Mouse (Mus musculus): Measurements from ENCODE around the gene Vmn1r213.

Vmn1r213 gene

GRCm38 (mm10) chr13:23007356-23007755, at the start of gene Vmn1r213:
Gene Vmn1r213 (plus strand): TSS chr13:23007656.
- DNase-seq (ENCODE audit: low read depth, low spot score): no peak

GRCm38 (mm10) chr13:22990214-22990891, 17.1 kb upstream of the Vmn1r213 start:
- DNase-seq (ENCODE audit: low read depth, low spot score): no peak

- no peak for DNase-seq (ENCODE audit: low read depth, low spot score)
Measured at GRCm38 (mm10) chr13:22992178-22992700, 15.2 kb upstream of the Vmn1r213 start.

GRCm38 (mm10) chr13:22992721-22993120, 14.7 kb upstream of the Vmn1r213 start:
- no peak for DNase-seq (ENCODE audit: low read depth, low spot score)

GRCm38 (mm10) chr13:23018158-23018557, 10.7 kb downstream of the Vmn1r213 start:
- no peak for DNase-seq (ENCODE audit: low read depth, low spot score)

GRCm38 (mm10) chr13:23024812-23025211, 17.4 kb downstream of the Vmn1r213 start:
- DNase-seq (ENCODE audit: low read depth, low spot score): no peak

- DNase-seq (ENCODE audit: low read depth, low spot score): no peak
Measured at GRCm38 (mm10) chr13:23030118-23030517, 22.7 kb downstream of the Vmn1r213 start, which contains the start of gene Vmn1r214. Gene Vmn1r214 (plus strand): TSS chr13:23030418.

GRCm38 (mm10) chr13:23057778-23058177, 50.3 kb downstream of the Vmn1r213 start:
- no peak for DNase-seq (ENCODE audit: low read depth, low spot score)
